Mouse (Mus musculus): Measurements from ENCODE around the gene Gpr179. TPM values are rescaled to one million over a fixed set of nuclear protein-coding genes. Genes with fewer than 3 reads are reported as not detected.
"Not testable (repeated sequence)": the region's sequence is repeated elsewhere in the genome, so short reads cannot be mapped to it uniquely, and the experiment has no call there.

Gene Gpr179
- polyA plus RNA-seq, 1 experiment from 2014 or later = not detected

DNA sequence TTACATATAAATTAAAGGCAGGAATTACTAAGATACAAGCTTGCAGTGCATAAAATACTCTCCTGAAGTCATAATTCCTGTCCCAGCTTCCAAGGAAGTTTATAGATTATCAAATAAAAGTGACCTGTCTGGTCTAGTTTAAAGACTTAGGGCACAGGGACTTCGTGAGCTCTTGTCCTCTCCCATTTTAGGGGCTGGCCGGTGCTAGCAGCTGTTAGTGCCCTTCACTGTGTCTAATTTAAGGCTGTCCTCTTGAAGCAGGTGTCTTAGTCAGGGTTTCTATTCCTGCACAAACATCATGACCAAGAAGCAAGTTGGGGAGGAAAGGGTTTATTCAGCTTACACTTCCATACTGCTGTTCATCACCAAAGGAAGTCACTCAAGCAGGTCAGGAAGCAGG, 21.5 kb upstream of the Gpr179 start:
- H3K4me1 ChIP-seq (replicated peaks) = 0 out of 2 replicates have a peak, but pooled peaks cover under 1% of the 10 kb centered on the region
- H3K9ac ChIP-seq = no peak overlapping the region
- no peaks in the 10 kb centered on the region for H3K9me3 ChIP-seq (replicated peaks)
- H3K4me3 ChIP-seq (replicated peaks) = no peak overlapping the region
- no peak overlapping the region for H3K27ac ChIP-seq
- DNase-seq = no peak
- peaks cover 36% of the 10 kb centered on the region for H3K36me3 ChIP-seq
- ATAC-seq (ENCODE audit: low read depth) = no peak
- no peaks in the 10 kb centered on the region for H3K27me3 ChIP-seq
- no peak overlapping the region for H3K4me2 ChIP-seq
- 89% methylated on average over 2 of the region's 2 CpGs for WGBS (ENCODE audit: insufficient replicate concordance)

GRCm38 (mm10) chr11:97372159-97372864, 20.4 kb upstream of the Gpr179 start:
- ATAC-seq (ENCODE audit: low read depth) (no peak), DNase-seq (no peak)
- WGBS (ENCODE audit: insufficient replicate concordance) = 87% methylated on average over 6 of the region's 6 CpGs

GRCm38 (mm10) chr11:97370329-97371091, 18.6 kb upstream of the Gpr179 start:
- no peak overlapping the region for H3K4me2 ChIP-seq
- ATAC-seq (ENCODE audit: low read depth) (no peak), DNase-seq (no peak)
- WGBS (ENCODE audit: insufficient replicate concordance) = 79% methylated on average over 7 of the region's 7 CpGs
- no peak overlapping the region for H3K27ac ChIP-seq
- H3K4me3 ChIP-seq (replicated peaks) = no peak overlapping the region
- H3K4me1 ChIP-seq (replicated peaks) = peaks cover 18% of the 10 kb centered on the region
- H3K27me3 ChIP-seq = no peaks in the 10 kb centered on the region
- no peaks in the 10 kb centered on the region for H3K9me3 ChIP-seq (replicated peaks)
- peaks cover 17% of the 10 kb centered on the region; the same call in 1 of the 2 replicates for H3K36me3 ChIP-seq
- H3K9ac ChIP-seq = no peak overlapping the region

More at GRCm38 (mm10) chr11:97372159-97372864, 20.4 kb upstream of the Gpr179 start:
- Histone ChIP-seq H3K9ac (no peak overlapping the region), H3K9me3 (replicated peaks) (no peaks in the 10 kb centered on the region), H3K4me3 (replicated peaks) (no peak overlapping the region), H3K27ac (no peak overlapping the region), H3K36me3 (peaks cover 26% of the 10 kb centered on the region), H3K4me1 (replicated peaks) (peaks cover 8% of the 10 kb centered on the region), H3K27me3 (no peaks in the 10 kb centered on the region), H3K4me2 (no peak overlapping the region)

DNA sequence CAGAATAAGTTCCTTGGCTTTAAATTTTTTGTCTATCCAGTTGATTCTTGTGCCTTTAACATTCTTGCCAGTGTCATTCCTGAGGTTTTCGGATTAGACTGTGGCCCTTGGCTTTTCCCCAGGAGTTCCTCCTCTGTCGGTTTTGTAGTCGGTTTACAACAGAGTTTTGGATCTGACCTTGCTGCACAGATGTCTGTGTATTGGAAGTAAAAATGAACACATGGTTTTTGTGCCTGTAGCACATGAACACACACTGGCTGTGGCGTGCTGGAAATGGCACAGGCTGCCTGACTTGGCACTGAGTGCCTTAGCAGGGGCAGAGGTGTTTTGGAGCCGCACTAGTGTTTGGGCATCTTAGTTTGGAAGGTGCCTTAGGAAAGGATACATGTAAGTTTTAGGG, 16.6 kb upstream of the Gpr179 start:
- ATAC-seq (ENCODE audit: low read depth) (no peak), DNase-seq (no peak)
- Histone ChIP-seq H3K9me3 (replicated peaks) (no peaks in the 10 kb centered on the region), H3K9ac (no peak overlapping the region), H3K4me3 (replicated peaks) (no peak overlapping the region), H3K27ac (no peak overlapping the region), H3K27me3 (no peaks in the 10 kb centered on the region), H3K4me1 (replicated peaks) (peaks cover 38% of the 10 kb centered on the region), H3K4me2 (no peak overlapping the region), H3K36me3 (0 out of 2 replicates have a peak, but pooled peaks cover 5% of the 10 kb centered on the region)
- WGBS (ENCODE audit: insufficient replicate concordance) = 80% methylated on average over 5 of the region's 5 CpGs

DNA sequence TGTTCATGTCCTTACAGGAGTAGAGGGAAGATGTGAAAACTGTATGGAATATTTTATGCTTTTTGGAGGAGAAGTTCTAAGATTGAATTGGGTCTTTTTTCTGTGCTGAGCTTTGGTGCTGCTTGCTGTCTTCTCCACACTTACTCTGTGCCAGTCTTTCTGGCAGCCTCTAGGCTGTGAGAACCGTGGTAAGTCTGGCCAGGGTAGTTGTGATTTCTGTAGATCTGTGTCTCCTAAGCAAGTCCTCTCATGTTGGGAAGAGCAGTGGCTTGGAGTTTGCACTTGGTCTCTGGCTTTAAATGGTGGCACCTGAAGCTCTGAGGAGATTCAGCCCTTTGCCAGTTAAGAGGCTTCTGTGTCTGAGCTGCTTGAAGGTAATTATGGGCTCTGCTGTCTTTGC, 13.7 kb upstream of the Gpr179 start:
- Histone ChIP-seq H3K36me3 (0 out of 2 replicates have a peak, but pooled peaks cover 3% of the 10 kb centered on the region), H3K27ac (no peak overlapping the region), H3K4me1 (replicated peaks) (peaks cover 50% of the 10 kb centered on the region), H3K9me3 (replicated peaks) (no peaks in the 10 kb centered on the region), H3K4me3 (replicated peaks) (no peak overlapping the region), H3K4me2 (no peak overlapping the region), H3K27me3 (no peaks in the 10 kb centered on the region), H3K9ac (no peak overlapping the region)
- ATAC-seq (ENCODE audit: low read depth) = no peak
- no peak for DNase-seq
- 62% methylated on average over 1 of the region's 1 CpGs for WGBS (ENCODE audit: insufficient replicate concordance)

GRCm38 (mm10) chr11:97363644-97363995, 11.7 kb upstream of the Gpr179 start:
- Histone ChIP-seq H3K9ac (peak overlapping the region; percentile 99), H3K36me3 (0 out of 2 replicates have a peak, but pooled peaks cover 3% of the 10 kb centered on the region), H3K4me2 (peak overlapping the region; percentile 97), H3K4me1 (replicated peaks) (peaks cover 50% of the 10 kb centered on the region), H3K27me3 (no peaks in the 10 kb centered on the region), H3K4me3 (replicated peaks) (peak overlapping the region; percentile 98), H3K27ac (peak overlapping the region; percentile 87), H3K9me3 (replicated peaks) (no peaks in the 10 kb centered on the region)
- WGBS (ENCODE audit: insufficient replicate concordance) = 1% methylated on average over 7 of the region's 7 CpGs
- ATAC-seq (ENCODE audit: low read depth) (no peak), DNase-seq (peak; percentile 18)

DNA sequence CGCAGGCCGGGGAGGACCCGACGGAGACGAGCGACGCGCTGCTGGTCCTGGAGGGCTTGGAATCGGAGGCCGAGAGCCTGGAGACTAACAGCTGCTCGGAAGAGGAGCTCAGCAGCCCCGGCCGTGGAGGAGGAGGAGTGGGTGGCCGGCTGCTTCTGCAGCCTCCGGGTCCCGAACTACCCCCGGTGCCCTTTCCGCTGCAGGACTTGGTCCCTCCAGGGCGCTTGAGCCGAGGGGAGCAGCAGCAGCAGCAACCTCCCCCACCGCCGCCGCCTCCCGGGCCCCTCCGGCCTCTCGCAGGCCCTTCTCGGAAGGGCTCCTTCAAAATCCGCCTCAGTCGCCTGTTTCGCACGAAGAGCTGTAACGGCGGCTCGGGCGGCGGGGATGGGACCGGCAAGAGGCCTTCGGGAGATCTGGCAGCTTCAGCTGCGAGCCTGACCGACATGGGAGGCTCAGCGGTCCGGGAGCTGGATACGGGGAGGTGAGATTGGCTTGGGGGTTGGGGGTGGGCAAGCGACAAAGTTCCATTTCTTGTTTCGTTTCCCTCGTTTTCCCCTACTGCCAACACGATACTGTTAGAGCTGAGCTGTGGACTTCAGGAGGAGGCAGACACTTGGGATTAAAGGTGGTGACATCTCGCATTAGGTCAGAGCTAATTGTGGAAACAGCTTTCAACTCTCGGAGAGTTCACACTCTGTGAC, 11.2 kb upstream of the Gpr179 start:
- WGBS (ENCODE audit: insufficient replicate concordance) = under 1% methylated on average over 49 of the region's 49 CpGs

GRCm38 (mm10) chr11:97362649-97362942, 10.7 kb upstream of the Gpr179 start:
- ATAC-seq (ENCODE audit: low read depth) (no peak), DNase-seq (no peak)
- peak overlapping the region; percentile 87 for H3K27ac ChIP-seq
- peak overlapping the region; percentile 99 for H3K9ac ChIP-seq
- no peaks in the 10 kb centered on the region for H3K9me3 ChIP-seq (replicated peaks)
- H3K36me3 ChIP-seq = 0 out of 2 replicates have a peak, but pooled peaks cover 3% of the 10 kb centered on the region
- no peaks in the 10 kb centered on the region for H3K27me3 ChIP-seq
- H3K4me1 ChIP-seq (replicated peaks) = peaks cover 42% of the 10 kb centered on the region
- H3K4me3 ChIP-seq (replicated peaks) = peak overlapping the region; percentile 98
- peak overlapping the region; percentile 97 for H3K4me2 ChIP-seq
- WGBS (ENCODE audit: insufficient replicate concordance) = under 1% methylated on average over 39 of the region's 39 CpGs

More for the DNA sequence above, 11.2 kb upstream of the Gpr179 start:
- peak overlapping the region; percentile 97 for H3K4me2 ChIP-seq
- peaks cover 46% of the 10 kb centered on the region for H3K4me1 ChIP-seq (replicated peaks)
- peak overlapping the region; percentile 99 for H3K9ac ChIP-seq
- DNase-seq (peak; percentile 36), ATAC-seq (ENCODE audit: low read depth) (peak; percentile 6)
- no peaks in the 10 kb centered on the region for H3K9me3 ChIP-seq (replicated peaks)
- peak overlapping the region; percentile 87 for H3K27ac ChIP-seq
- peak overlapping the region; percentile 98 for H3K4me3 ChIP-seq (replicated peaks)
- H3K27me3 ChIP-seq = no peaks in the 10 kb centered on the region
- 0 out of 2 replicates have a peak, but pooled peaks cover 3% of the 10 kb centered on the region for H3K36me3 ChIP-seq

GRCm38 (mm10) chr11:97361948-97362648, 10.2 kb upstream of the Gpr179 start, which contains the start of gene Socs7:
Gene Socs7 (plus strand): TSS chr11:97362551.
- ATAC-seq (ENCODE audit: low read depth) (peak; percentile 93), DNase-seq (peak; percentile 91)
- H3K4me3 ChIP-seq (replicated peaks) = peak within 1 kb of the TSS; percentile 98
- peaks cover 39% of the 10 kb centered on the region for H3K4me1 ChIP-seq (replicated peaks)
- H3K9me3 ChIP-seq (replicated peaks) = no peaks in the 10 kb centered on the region
- under 1% methylated on average over 38 of the region's 81 CpGs for WGBS (ENCODE audit: insufficient replicate concordance)
- no peaks in the 10 kb centered on the region for H3K27me3 ChIP-seq
- peak within 1 kb of the TSS; percentile 87 for H3K27ac ChIP-seq
- peak within 1 kb of the TSS; percentile 99 for H3K9ac ChIP-seq
- no peaks in the 10 kb centered on the region for H3K36me3 ChIP-seq
- H3K4me2 ChIP-seq = peak within 1 kb of the TSS; percentile 97

DNA sequence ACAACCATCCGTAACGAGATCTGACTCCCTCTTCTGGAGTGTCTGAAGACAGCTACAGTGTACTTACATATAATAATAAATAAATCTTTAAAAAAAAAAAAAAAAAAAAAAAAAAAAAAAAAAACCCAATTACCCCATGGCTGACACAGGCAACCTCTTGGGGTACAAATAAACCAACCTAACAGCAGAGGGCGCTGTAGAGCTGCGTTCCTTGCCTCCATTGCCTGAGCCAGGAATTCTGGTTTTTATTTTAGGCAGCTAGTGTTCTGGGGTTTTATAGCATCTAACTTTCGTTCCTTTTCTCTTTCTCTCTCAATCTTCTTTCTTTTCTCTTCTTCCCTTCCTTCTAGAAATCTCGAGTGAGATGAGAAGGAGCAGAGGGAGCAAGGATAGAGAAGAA, 5.8 kb upstream of the Gpr179 start:
- H3K9ac ChIP-seq; H3K27me3 ChIP-seq; H3K36me3 ChIP-seq; H3K4me1 ChIP-seq (replicated peaks); H3K4me3 ChIP-seq (replicated peaks); H3K27ac ChIP-seq; H3K9me3 ChIP-seq (replicated peaks); H3K4me2 ChIP-seq; ATAC-seq (ENCODE audit: low read depth): not testable (repeated sequence)
- peak; percentile 61 for DNase-seq
- 1% methylated on average over 4 of the region's 6 CpGs for WGBS (ENCODE audit: insufficient replicate concordance)

- DNase-seq (no peak), ATAC-seq (ENCODE audit: low read depth) (no peak)
- H3K9ac ChIP-seq = no peak overlapping the region
- peaks cover 2% of the 10 kb centered on the region for H3K4me1 ChIP-seq (replicated peaks)
- no peak overlapping the region for H3K4me3 ChIP-seq (replicated peaks)
- 64% methylated on average over 7 of the region's 7 CpGs for WGBS (ENCODE audit: insufficient replicate concordance)
- H3K9me3 ChIP-seq (replicated peaks) = no peaks in the 10 kb centered on the region
- H3K36me3 ChIP-seq = no peaks in the 10 kb centered on the region
- peaks cover 4% of the 10 kb centered on the region; the same call in 1 of the 2 replicates for H3K27me3 ChIP-seq
- no peak overlapping the region for H3K4me2 ChIP-seq
- no peak overlapping the region for H3K27ac ChIP-seq
These were observed 3.4 kb upstream of the Gpr179 start for GRCm38 (mm10) chr11:97355247-97355646.

All from liver, embryonic 13.5 days (tissue).